Mouse (Mus musculus) G1E (cell line): ENCODE data around the gene Naa15. TPM values are rescaled to one million over a fixed set of nuclear protein-coding genes. Genes with fewer than 3 reads are reported as not detected.

Experiments used
- ATAC-seq: 2 replicates; pipeline ENCODE4 v1.8.0; 2016; ENCODE audit warnings: mild to moderate bottlenecking; ENCODE audit not compliant: insufficient number of reproducible peaks, poor library complexity, low FRiP score, severe bottlenecking; ENCODE audit errors: extremely low read depth
- DNase-seq: peaks from one replicate; pipeline ENCODE4 v3.0.0; 2012; ENCODE audit warnings: low spot score
- H3K27me3 ChIP-seq: 2 replicates; pipeline ENCODE4 v1.6.1; 2012; ENCODE audit warnings: mild to moderate bottlenecking, low read length, inconsistent platforms; ENCODE audit not compliant: insufficient read depth
- H3K36me3 ChIP-seq: replicated peaks from 2 replicates; pipeline ENCODE3; 2012; ENCODE audit warnings: mild to moderate bottlenecking, inconsistent platforms
- H3K4me1 ChIP-seq: 2 replicates; pipeline ENCODE4 v1.6.1; 2012; ENCODE audit warnings: low read depth, low read length, inconsistent platforms, mixed read lengths; ENCODE audit not compliant: insufficient read depth
- H3K4me3 ChIP-seq: 2 replicates; pipeline ENCODE4 v1.5.1; 2012; ENCODE audit warnings: low read depth, mild to moderate bottlenecking, inconsistent platforms, low read length, moderate library complexity, mixed read lengths
- H3K9me3 ChIP-seq: replicated peaks from 2 replicates; pipeline ENCODE4 v1.6.1; 2012; ENCODE audit warnings: inconsistent platforms
- CTCF ChIP-seq: IDR thresholded peaks from 2 replicates; pipeline ENCODE4 v1.5.1; 2012; ENCODE audit warnings: low read depth, low read length, inconsistent platforms, mixed read lengths
- GATA1 ChIP-seq: IDR thresholded peaks from 2 replicates; pipeline ENCODE4 v1.6.1; 2012; ENCODE audit warnings: borderline replicate concordance, low read length, inconsistent platforms, mixed read lengths
- GATA2 ChIP-seq: IDR thresholded peaks from 2 replicates; pipeline ENCODE4 v1.6.1; 2012; ENCODE audit warnings: low read depth, low read length, inconsistent platforms, borderline replicate concordance
- POLR2AphosphoS5 ChIP-seq: IDR thresholded peaks from 2 replicates; pipeline ENCODE4 v1.6.1; 2012; ENCODE audit warnings: low read depth, low read length, inconsistent platforms; ENCODE audit not compliant: insufficient replicate concordance
- TAL1 ChIP-seq: conservative IDR thresholded peaks from 2 replicates; pipeline ENCODE4 v1.6.1; 2012; ENCODE audit warnings: low read depth, low read length, inconsistent platforms, mixed read lengths
- polyA plus RNA-seq: library from polyadenylated mRNA; stranded (reverse); fragments of >175 nt; gene quantifications from 2 replicates; pipeline ENCODE4 v1.2.3, GENCODE M21; 2012
- total RNA-seq, 2 experiments: library from RNA; stranded (forward) in 1 of 2; stranded (reverse) in 1 of 2; fragments of 200-1000 nt in 1 of 2; fragments of >200 nt in 1 of 2; fragmentation: Nextera tagmentation in 1 of 2; gene quantifications; 2 replicates each; pipeline ENCODE4 v1.2.3; 2014 to 2017

The Naa15 gene
- total and polyA plus RNA-seq, 3 experiments: 28.6 to 138 (median 63.5) TPM

GRCm38 (mm10) chr3:51412457-51412856, 2.5 kb upstream of the Naa15 start:
- Histone ChIP-seq H3K4me3 (no peak overlapping the region), H3K36me3 (peaks cover 13% of the 10 kb centered on the region), H3K9me3 (no peaks in the 10 kb centered on the region), H3K4me1 (peaks cover 32% of the 10 kb centered on the region), H3K27me3 (no peaks in the 10 kb centered on the region)
- ATAC-seq (no peak), DNase-seq (no peak)
- TF ChIP-seq POLR2AphosphoS5 (no peak), CTCF (no peak), GATA1 (no peak), GATA2 (no peak), TAL1 (no peak)

- DNase-seq: no peak
- no peaks in the 10 kb centered on the region for H3K27me3 ChIP-seq
- no peaks in the 10 kb centered on the region for H3K9me3 ChIP-seq
- no peak for ATAC-seq
- H3K4me3 ChIP-seq: no peak overlapping the region
- H3K36me3 ChIP-seq: peaks cover 12% of the 10 kb centered on the region
- H3K4me1 ChIP-seq: peaks cover 37% of the 10 kb centered on the region
- TF ChIP-seq GATA2 (no peak), GATA1 (no peak), CTCF (no peak), POLR2AphosphoS5 (no peak)
Measured at GRCm38 (mm10) chr3:51413276-51413675, 1.7 kb upstream of the Naa15 start.

- H3K4me3 ChIP-seq: peak overlapping the region; percentile 97
- peaks cover 52% of the 10 kb centered on the region for H3K4me1 ChIP-seq
- peaks cover 25% of the 10 kb centered on the region for H3K36me3 ChIP-seq
- TF ChIP-seq TAL1 (no peak), GATA2 (no peak), GATA1 (no peak), POLR2AphosphoS5 (no peak), CTCF (no peak)
- no peak for ATAC-seq
- no peaks in the 10 kb centered on the region for H3K9me3 ChIP-seq
- DNase-seq: no peak
- H3K27me3 ChIP-seq: no peaks in the 10 kb centered on the region
Measured at GRCm38 (mm10) chr3:51416073-51416363, 1.1 kb downstream of the Naa15 start.

- DNase-seq (peak; percentile 28), ATAC-seq (no peak)
- H3K9me3 ChIP-seq: no peaks in the 10 kb centered on the region
- H3K27me3 ChIP-seq: no peaks in the 10 kb centered on the region
- H3K4me1 ChIP-seq: peaks cover 55% of the 10 kb centered on the region
- no peak for TF ChIP-seq POLR2AphosphoS5
- TF ChIP-seq GATA2: no peak
- TF ChIP-seq CTCF: no peak
- peaks cover 27% of the 10 kb centered on the region for H3K36me3 ChIP-seq
- peak overlapping the region; percentile 97 for H3K4me3 ChIP-seq
Measured at GRCm38 (mm10) chr3:51416364-51417134, 1.6 kb downstream of the Naa15 start.

- DNase-seq: no peak
- no peak for ATAC-seq
- H3K4me1 ChIP-seq: peaks cover 61% of the 10 kb centered on the region
Measured at GRCm38 (mm10) chr3:51417135-51417458, 2.1 kb downstream of the Naa15 start.

GRCm38 (mm10) chr3:51417485-51417884, 2.5 kb downstream of the Naa15 start:
- Histone ChIP-seq H3K36me3 (peaks cover 31% of the 10 kb centered on the region), H3K9me3 (no peaks in the 10 kb centered on the region), H3K4me3 (peak overlapping the region; percentile 97), H3K4me1 (peaks cover 62% of the 10 kb centered on the region), H3K27me3 (no peaks in the 10 kb centered on the region)
- no peak for TF ChIP-seq GATA2
- ATAC-seq (no peak), DNase-seq (no peak)

More at GRCm38 (mm10) chr3:51417135-51417458, 2.1 kb downstream of the Naa15 start:
- Histone ChIP-seq H3K36me3 (peaks cover 32% of the 10 kb centered on the region), H3K9me3 (no peaks in the 10 kb centered on the region), H3K4me3 (peak overlapping the region; percentile 97), H3K27me3 (no peaks in the 10 kb centered on the region)
- TF ChIP-seq CTCF (no peak), POLR2AphosphoS5 (no peak), GATA1 (no peak), GATA2 (no peak)

- Histone ChIP-seq H3K9me3 (no peaks in the 10 kb centered on the region), H3K4me1 (peaks cover 64% of the 10 kb centered on the region), H3K4me3 (peak overlapping the region; percentile 42; the same call in 1 of the 2 replicates), H3K27me3 (no peaks in the 10 kb centered on the region), H3K36me3 (peaks cover 34% of the 10 kb centered on the region)
- DNase-seq (no peak), ATAC-seq (no peak)
- TF ChIP-seq GATA2: no peak
- TF ChIP-seq TAL1: no peak
- no peak for TF ChIP-seq GATA1
Measured at GRCm38 (mm10) chr3:51417966-51418365, 3.0 kb downstream of the Naa15 start.
